Mouse (Mus musculus): ENCODE results near the gene Cenpa.

DNA sequence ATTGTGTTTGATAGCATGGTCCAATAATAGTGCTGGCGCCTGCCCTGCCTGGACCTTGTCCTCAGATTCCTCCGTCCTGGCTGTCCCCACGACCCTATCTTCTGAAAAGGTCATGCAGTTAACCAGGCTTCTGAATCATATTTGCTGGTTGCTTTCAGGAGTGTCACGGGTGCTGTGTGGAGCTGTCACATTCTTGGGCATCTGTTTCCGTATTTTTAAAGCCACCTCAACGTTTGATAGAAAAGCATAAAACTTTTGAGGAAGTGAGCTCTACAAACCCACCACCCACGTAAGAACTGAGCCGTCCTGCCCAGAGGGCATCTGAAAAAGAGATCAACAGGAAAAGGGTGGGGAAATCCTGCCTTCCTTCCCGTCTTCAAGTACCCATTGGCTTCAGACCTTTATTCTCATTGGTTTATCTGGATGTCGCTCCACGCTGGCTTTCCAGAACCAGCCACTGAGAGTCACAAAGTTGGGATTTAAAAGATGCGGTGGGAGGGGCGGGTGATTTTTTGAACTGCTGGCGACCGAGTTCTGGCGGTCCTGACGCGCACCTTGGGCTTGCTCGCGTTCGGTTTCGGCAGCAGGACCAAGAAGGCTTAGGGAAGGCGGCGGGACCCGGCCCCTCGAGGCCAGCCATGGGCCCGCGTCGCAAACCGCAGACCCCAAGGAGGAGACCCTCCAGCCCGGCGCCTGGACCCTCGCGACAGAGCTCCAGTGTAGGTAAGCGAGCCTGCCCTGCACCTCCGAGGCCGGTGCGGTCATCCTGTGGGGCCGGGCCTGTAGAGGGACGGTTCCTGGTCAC is at the start of gene Cenpa:
- TF ChIP-seq CTCF (conservative IDR thresholded peaks at IDR 0.05; ENCODE audit: insufficient read depth, insufficient read length, low read depth, low read length): no peak
- no peak for TF ChIP-seq POLR2A (IDR thresholded peaks at IDR 0.05; ENCODE audit: low read depth, low read length)

Data from kidney, adult 2 months (tissue).